In genomic region chr19:32334751-32335150, GRCm38 (mm10) we compare ENCODE assay signal across 12 mouse cellular contexts.
"Had no signal": no experiment of that assay in that cellular context is flagged by ENCODE, and none has a peak within 500 bp of the region (broad histone marks: within the 10 kb centered on the region; RNA-seq: fewer than 3 reads in every experiment).

No protein-coding gene starts in this region.

- DNase-seq: retina, postnatal 1 day; right cerebral cortex, adult 18-20 months; right cerebral cortex, postnatal 14 days; right cerebral cortex, postnatal 25 days; right cerebral cortex, postnatal 4 days; spleen, adult 18-20 months; thymus, adult 18-20 months; thymus, adult 2 months; thymus, postnatal 14 days; thymus, postnatal 25 days; thymus, postnatal 36 days; thymus, postnatal 4 days had no signal
